7 mouse cellular contexts compared by ENCODE assay signal in the genomic region with DNA sequence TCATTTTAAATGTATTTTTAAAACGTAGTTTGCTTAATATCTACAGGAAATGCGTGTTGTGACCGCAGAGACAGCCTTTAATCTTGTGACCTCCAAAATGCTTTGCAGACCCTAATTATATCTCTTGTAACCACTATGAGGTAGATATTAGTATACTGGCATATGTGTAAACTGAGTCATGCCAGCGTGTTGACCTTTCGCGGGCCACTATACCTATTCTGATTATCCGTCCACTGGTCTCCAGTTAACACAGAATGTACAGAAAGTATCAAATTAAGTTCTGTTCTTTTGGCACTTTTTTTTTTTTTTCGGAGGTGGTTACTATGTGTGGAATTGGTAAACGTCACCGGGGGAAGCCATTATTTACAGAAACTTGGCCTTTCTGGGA. TPM values are rescaled to one million over a fixed set of nuclear protein-coding genes. Genes with fewer than 3 reads are reported as not detected.
A peak's percentile ranks its signal among the peaks of the same experiment; 100 is the strongest.
DNase-seq lines count a peak whose midpoint lies in the region; ATAC-seq and TF ChIP-seq lines count a peak whose summit lies in the region.

No protein-coding gene starts in this region.

- intact Hi-C loops in left cerebral cortex, postnatal 4 days (cut with DNase I), result no loop called here

- no peaks in the 10 kb centered on the region; the same call in 1 of the 2 replicates for H3K4me1 ChIP-seq in testis, adult 2 months (ENCODE audit: control insufficient read depth, insufficient read depth, low read length)
- peaks cover 16% of the 10 kb centered on the region for H3K4me1 ChIP-seq in forebrain, embryonic 12.5 days
- H3K4me1 ChIP-seq in liver, embryonic 12.5 days, result peaks cover 51% of the 10 kb centered on the region

- no peak for TF ChIP-seq CTCF in testis, adult 2 months (IDR thresholded peaks at IDR 0.05; ENCODE audit: control insufficient read depth, insufficient read depth, insufficient replicate concordance, low read depth, low read length)

- no peaks in the 10 kb centered on the region for H3K9me3 ChIP-seq in forebrain, embryonic 12.5 days
- no peaks in the 10 kb centered on the region for H3K9me3 ChIP-seq in liver, embryonic 12.5 days (replicated peaks)

- H3K27ac ChIP-seq in testis, adult 2 months (ENCODE audit: control insufficient read depth, insufficient read depth, low read depth, low read length), result peak overlapping the region; percentile 94
- H3K27ac ChIP-seq in forebrain, embryonic 12.5 days, result no peak overlapping the region; the same call in 1 of the 2 replicates
- peak overlapping the region; percentile 89 for H3K27ac ChIP-seq in liver, embryonic 12.5 days

- no peak for TF ChIP-seq POLR2A in testis, adult 2 months (IDR thresholded peaks at IDR 0.05; ENCODE audit: control insufficient read depth, low read depth, low read length)

- H3K4me3 ChIP-seq in testis, adult 2 months (ENCODE audit: control insufficient read depth, low read depth, low read length), result peak overlapping the region; percentile 100
- H3K4me3 ChIP-seq in forebrain, embryonic 12.5 days (replicated peaks), result peak overlapping the region; percentile 85
- peak overlapping the region; percentile 84 for H3K4me3 ChIP-seq in liver, embryonic 12.5 days

- no peak for ATAC-seq in forebrain, embryonic 12.5 days (ENCODE audit: low FRiP score)
- no peak for ATAC-seq in liver, embryonic 12.5 days
- ATAC-seq in monocyte, adult 5-6 weeks (replicated peaks; ENCODE audit: insufficient number of reproducible peaks, low FRiP score, low TSS enrichment, poor library complexity, severe bottlenecking), result no peak

- H3K27me3 ChIP-seq in testis, adult 2 months (ENCODE audit: control insufficient read depth, insufficient read depth, low read length), result no peaks in the 10 kb centered on the region
- no peaks in the 10 kb centered on the region for H3K27me3 ChIP-seq in forebrain, embryonic 12.5 days
- H3K27me3 ChIP-seq in liver, embryonic 12.5 days (replicated peaks), result no peaks in the 10 kb centered on the region

- no peak for DNase-seq in testis, postnatal 10 days (ENCODE audit: low spot score)
- DNase-seq in layer of hippocampus, postnatal 36 days, result no peak
- no peak for DNase-seq in left cerebral cortex, postnatal 4 days

- peak overlapping the region; percentile 91 for H3K9ac ChIP-seq in forebrain, embryonic 12.5 days
- peak overlapping the region; percentile 89 for H3K9ac ChIP-seq in liver, embryonic 12.5 days

- WGBS in forebrain, embryonic 12.5 days, result 25% methylated on average over 10 of the region's 10 CpGs
- 8% methylated on average over 10 of the region's 10 CpGs for WGBS in liver, embryonic 12.5 days (ENCODE audit: insufficient replicate concordance)

- H3K4me2 ChIP-seq in forebrain, embryonic 12.5 days, result peak overlapping the region; percentile 79
- peak overlapping the region; percentile 72 for H3K4me2 ChIP-seq in liver, embryonic 12.5 days

- peaks cover 4% of the 10 kb centered on the region for H3K36me3 ChIP-seq in testis, adult 2 months (ENCODE audit: control insufficient read depth, insufficient read depth, low read length)
- no peaks in the 10 kb centered on the region for H3K36me3 ChIP-seq in forebrain, embryonic 12.5 days (replicated peaks)
- peaks cover 2% of the 10 kb centered on the region for H3K36me3 ChIP-seq in liver, embryonic 12.5 days

RNA-seq across cellular contexts. Expression of a gene that starts 0.9 kb away (rescaled TPM):
- 51.3 and 58.5 TPM in 2 replicates for polyA plus RNA-seq in testis, adult 2 months (2012; rRNA removed)
- polyA plus RNA-seq in forebrain, embryonic 12.5 days (2016; fragmentation: Nextera tagmentation; extraction: Ambion mirVana), result 88.7 and 90.0 TPM in 2 replicates
- 46.5 and 50.7 TPM in 2 replicates for polyA plus RNA-seq in liver, embryonic 12.5 days (2016; fragmentation: Nextera tagmentation; extraction: Ambion mirVana)
- 113 to 203 TPM (median 189 TPM) in 3 replicates for total RNA-seq in monocyte, adult 5-6 weeks (2017)
- total RNA-seq in layer of hippocampus, postnatal 36 days (2021), result 10 to 100 TPM; 41.1 to 42.9 TPM
- 10 to 100 TPM; 32.3 to 32.9 TPM for total RNA-seq in left cerebral cortex, postnatal 4 days (2021)
